Mouse (Mus musculus) spleen, adult 2 months (tissue): ENCODE results near the gene Gm20388.

Experiments
- CTCF ChIP-seq: fragments of 200-500 bp; IDR thresholded peaks from 2 replicates; pipeline ENCODE4 v1.5.1; 2011; ENCODE audit warnings: mild to moderate bottlenecking, inconsistent platforms; ENCODE audit not compliant: insufficient read depth, insufficient read length, insufficient replicate concordance; ENCODE audit errors: extremely low read depth
- POLR2A ChIP-seq: fragments of 200-500 bp; IDR thresholded peaks from 2 replicates; pipeline ENCODE4 v1.6.1; 2011; ENCODE audit warnings: low read depth, low read length, inconsistent platforms

DNA sequence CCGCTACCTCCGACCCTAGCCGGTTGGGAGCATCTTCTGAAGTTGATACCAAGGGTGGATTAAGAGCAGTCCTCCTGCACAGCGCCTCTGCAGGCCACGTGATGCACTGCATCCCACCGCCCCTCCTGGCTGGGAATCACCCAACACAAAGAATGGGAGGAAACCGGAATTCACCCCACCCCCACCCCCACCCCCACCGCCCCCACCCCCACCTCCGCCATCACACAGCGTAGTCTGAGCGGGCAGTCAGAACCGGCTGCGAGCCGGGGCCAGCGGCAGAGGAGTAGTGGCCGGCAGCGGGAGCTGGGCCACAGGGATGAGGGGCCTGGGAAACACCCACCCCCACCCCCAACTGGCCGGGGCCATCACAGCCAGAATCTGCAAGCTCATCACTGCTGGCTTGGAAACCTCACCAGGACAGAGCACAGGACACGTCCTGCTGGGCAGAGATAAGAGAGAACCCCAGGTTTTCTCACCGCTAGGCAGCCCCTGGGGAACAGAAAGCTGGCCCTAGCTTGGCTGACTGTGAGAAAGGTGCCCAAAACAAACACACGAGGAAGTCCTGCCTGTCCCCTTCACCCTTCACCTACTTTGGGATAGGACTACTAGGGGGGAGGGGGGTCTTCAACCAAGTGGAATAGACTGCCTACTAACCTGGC, 1472.1 kb downstream of the Gm20388 start:
- TF ChIP-seq CTCF (peak; percentile 76; the same call in 1 of the 2 replicates), POLR2A (no peak)
